Mouse (Mus musculus) bone marrow, adult 2 months (tissue): ENCODE data around the gene Timp4. TPM values are rescaled to one million over a fixed set of nuclear protein-coding genes. Genes with fewer than 3 reads are reported as not detected.

Source experiments
- H3K27ac ChIP-seq: fragments of 200-500 bp; 2 replicates; pipeline ENCODE4 v1.5.1; 2012; ENCODE audit warnings: low read depth, mild to moderate bottlenecking, control low read depth, inconsistent platforms, low read length; ENCODE audit not compliant: control insufficient read depth, poor library complexity, insufficient read depth
- H3K4me1 ChIP-seq: fragments of 200-500 bp; 2 replicates; pipeline ENCODE4 v1.6.1; 2011; ENCODE audit warnings: low read length; ENCODE audit not compliant: control insufficient read depth, insufficient read depth
- H3K4me3 ChIP-seq: fragments of 200-500 bp; replicated peaks from 2 replicates; pipeline ENCODE3; 2011; ENCODE audit warnings: mild to moderate bottlenecking, low read depth, low read length, control low read depth; ENCODE audit not compliant: control insufficient read depth
- CTCF ChIP-seq: fragments of 200-500 bp; IDR thresholded peaks from 2 replicates; pipeline ENCODE4 v1.5.1; 2011; ENCODE audit warnings: low read length, control low read depth; ENCODE audit not compliant: control insufficient read depth, insufficient read depth
- POLR2A ChIP-seq: fragments of 200-500 bp; IDR thresholded peaks from 2 replicates; pipeline ENCODE4 v1.6.1; 2011; ENCODE audit warnings: low read depth, mild to moderate bottlenecking, control low read depth, low read length, borderline replicate concordance; ENCODE audit not compliant: control insufficient read depth
- WGBS: fragments of 180-500 bp; shearing (Covaris S2); methylation state at CpG from one replicate; pipeline ENCODE4 v1.1.7; 2018; 5-methylcytosine and 5-hydroxymethylcytosine counted together
- polyA plus RNA-seq: library from polyadenylated mRNA; stranded (reverse); fragments of >200 nt; gene quantifications from 2 replicates; pipeline ENCODE4 v1.2.4, GENCODE M21; 2011; ENCODE audit warnings: low replicate concordance; ENCODE audit not compliant: missing spikeins, insufficient read depth, insufficient read length

Timp4 gene
- polyA plus RNA-seq, 1 experiment: 0.62 TPM

DNA sequence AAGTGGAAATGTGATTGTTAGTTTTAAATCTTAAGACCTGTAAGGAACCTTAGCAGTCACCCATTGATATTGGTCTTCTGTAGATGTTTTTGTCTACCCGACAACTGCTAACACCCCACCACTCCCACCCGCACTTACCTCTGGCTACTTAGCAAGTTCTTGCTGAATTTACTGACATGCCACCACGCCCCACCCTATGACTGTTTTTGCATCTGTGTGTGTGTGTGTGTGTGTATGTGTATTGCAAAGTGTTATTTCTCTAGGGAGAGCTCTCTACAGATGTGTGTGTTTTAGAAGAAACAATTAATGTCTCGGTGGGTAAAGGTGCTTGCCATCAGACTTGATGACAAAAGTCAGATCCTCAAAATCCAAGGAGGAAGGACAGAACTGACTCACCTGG, 25.0 kb downstream of the Timp4 start, which contains the start of gene Gm17482:
Gene Gm17482 (plus strand): TSS at position 301 of the 400 bp plus-strand sequence.
- WGBS: 70% methylated on average over 4 of the region's 4 CpGs
- no peaks in the 10 kb centered on the region for H3K4me1 ChIP-seq
- TF ChIP-seq CTCF (no peak), POLR2A (no peak)
- H3K4me3 ChIP-seq: no peak within 1 kb of the TSS
- no peak within 1 kb of the TSS for H3K27ac ChIP-seq

DNA sequence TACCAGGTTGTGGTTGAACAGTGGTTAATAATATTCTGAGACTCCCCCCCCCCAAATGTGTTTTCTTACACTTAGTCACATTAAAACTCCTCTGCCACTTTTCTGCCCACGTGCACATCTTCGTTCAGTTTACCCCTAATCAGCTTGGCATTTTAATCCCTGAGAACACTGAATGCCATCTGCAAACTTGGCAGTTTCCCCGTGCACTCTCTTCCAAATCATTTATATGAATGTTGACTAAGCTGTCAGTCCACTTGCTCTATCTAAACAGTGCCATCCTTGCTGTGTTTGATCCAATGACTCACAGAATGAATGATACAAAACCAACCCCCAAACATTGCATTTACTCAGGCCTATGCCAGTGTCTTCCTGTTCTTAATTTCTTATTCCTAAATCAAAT, 26.5 kb downstream of the Timp4 start:
- H3K27ac ChIP-seq: no peak overlapping the region
- TF ChIP-seq CTCF (no peak), POLR2A (no peak)
- H3K4me3 ChIP-seq: no peak overlapping the region
- WGBS: 70% methylated on average over 3 of the region's 3 CpGs
- H3K4me1 ChIP-seq: no peaks in the 10 kb centered on the region

DNA sequence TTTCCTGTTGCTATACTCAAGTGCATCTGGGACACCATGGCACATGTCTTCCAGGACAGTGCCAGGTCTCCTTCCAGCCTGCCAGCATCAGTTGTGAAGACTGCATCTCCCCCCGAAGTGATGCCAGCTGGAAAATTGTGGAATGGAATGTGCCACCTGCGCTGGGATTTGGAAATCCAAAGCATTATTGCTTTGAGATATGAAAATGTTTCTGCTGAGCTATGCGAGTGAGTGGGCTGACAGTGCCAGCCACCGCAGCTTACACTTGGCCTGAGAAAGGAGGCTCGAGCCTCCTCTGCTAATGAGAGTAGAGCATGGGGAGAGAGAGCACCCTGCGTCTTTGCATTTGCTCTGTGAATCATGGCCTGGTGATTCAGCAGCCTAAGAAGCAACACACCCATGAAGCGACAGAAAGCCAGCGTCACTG, 30.8 kb downstream of the Timp4 start:
- H3K4me1 ChIP-seq: no peaks in the 10 kb centered on the region
- no peak overlapping the region for H3K4me3 ChIP-seq
- WGBS: 83% methylated on average over 8 of the region's 8 CpGs
- TF ChIP-seq CTCF (no peak), POLR2A (no peak)
- no peak overlapping the region for H3K27ac ChIP-seq

- no peak overlapping the region for H3K4me3 ChIP-seq
- TF ChIP-seq CTCF: no peak
- TF ChIP-seq POLR2A: no peak
- no peak overlapping the region for H3K27ac ChIP-seq
- 15% methylated on average over 5 of the region's 5 CpGs for whole genome bisulfite sequencing
- H3K4me1 ChIP-seq: no peaks in the 10 kb centered on the region
Observed at GRCm38 (mm10) chr6:115213129-115213528, 38.9 kb downstream of the Timp4 start.

DNA sequence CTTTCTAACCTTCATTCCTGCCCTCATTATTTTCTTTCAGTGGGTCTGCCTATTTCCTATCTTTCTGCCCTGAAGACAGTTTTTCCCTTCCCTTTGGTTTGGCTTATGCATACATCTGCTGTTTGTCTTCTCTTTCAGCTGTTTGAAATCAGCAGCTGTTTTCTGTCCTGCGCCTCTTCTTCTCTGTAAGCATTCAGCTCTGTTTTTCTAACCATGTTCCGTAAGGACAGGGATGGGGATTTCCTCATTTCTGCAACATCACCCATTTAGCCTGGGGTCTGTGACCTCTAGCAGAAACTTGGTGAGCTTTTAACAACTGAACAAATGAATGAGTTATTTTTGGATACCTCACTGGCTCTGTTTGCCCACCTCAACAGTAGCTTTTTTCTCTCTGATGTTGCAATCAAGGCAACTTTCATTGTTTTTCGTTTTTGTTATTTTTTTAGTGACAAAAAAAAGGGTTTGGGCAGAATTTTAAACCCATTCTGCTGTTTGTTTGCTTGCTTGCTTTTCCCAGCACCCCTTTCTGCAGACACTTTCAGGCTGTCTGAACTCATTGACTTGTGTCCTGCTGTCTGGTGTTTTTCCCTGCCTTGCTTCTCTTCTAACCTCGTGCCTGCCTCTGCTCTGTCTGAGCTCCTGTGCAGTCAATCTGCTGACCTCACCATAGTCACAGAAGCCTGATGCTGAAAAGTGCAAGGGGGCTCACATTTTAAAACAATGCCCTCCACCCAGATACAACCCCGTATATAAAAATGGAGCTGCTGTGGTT, 39.7 kb downstream of the Timp4 start:
- 48% methylated on average over 5 of the region's 5 CpGs for WGBS
- H3K4me1 ChIP-seq: no peaks in the 10 kb centered on the region

GRCm38 (mm10) chr6:115210820-115211219, 41.2 kb downstream of the Timp4 start:
- Histone ChIP-seq H3K4me3 (no peak overlapping the region), H3K27ac (no peak overlapping the region), H3K4me1 (no peaks in the 10 kb centered on the region)

More for the DNA sequence above, 39.7 kb downstream of the Timp4 start:
- H3K4me3 ChIP-seq: no peak overlapping the region
- TF ChIP-seq POLR2A (no peak), CTCF (no peak)
- H3K27ac ChIP-seq: no peak overlapping the region

GRCm38 (mm10) chr6:115210187-115210586, 41.8 kb downstream of the Timp4 start:
- TF ChIP-seq CTCF (no peak), POLR2A (no peak)
- Histone ChIP-seq H3K4me3 (no peak overlapping the region), H3K27ac (no peak overlapping the region), H3K4me1 (no peaks in the 10 kb centered on the region)
- WGBS: 78% methylated on average over 2 of the region's 2 CpGs

More at GRCm38 (mm10) chr6:115210820-115211219, 41.2 kb downstream of the Timp4 start:
- 85% methylated on average over 3 of the region's 3 CpGs for WGBS
- no peak for TF ChIP-seq POLR2A
- TF ChIP-seq CTCF: no peak

GRCm38 (mm10) chr6:115203029-115203428, 49.0 kb downstream of the Timp4 start:
- no peak for TF ChIP-seq POLR2A
- no peak for TF ChIP-seq CTCF
- no peaks in the 10 kb centered on the region for H3K4me1 ChIP-seq
- no peak overlapping the region for H3K4me3 ChIP-seq
- H3K27ac ChIP-seq: no peak overlapping the region
- 68% methylated on average over 3 of the region's 3 CpGs for WGBS
